Comparison of ENCODE assay signal across 10 mouse cellular contexts in genomic region chr13:21994896-21995295, GRCm38 (mm10). TPM values are rescaled to one million over a fixed set of nuclear protein-coding genes. Genes with fewer than 3 reads are reported as not detected.
DNase-seq lines count a peak whose midpoint lies in the region; ATAC-seq and TF ChIP-seq lines count a peak whose summit lies in the region.
"Had no signal": no experiment of that assay in that cellular context is flagged by ENCODE, and none has a peak within 500 bp of the region (broad histone marks: within the 10 kb centered on the region; RNA-seq: fewer than 3 reads in every experiment).

No protein-coding gene starts in this region.

- ATAC-seq in heart, embryonic 11.5 days (replicated peaks; ENCODE audit: insufficient number of reproducible peaks, low FRiP score, low TSS enrichment): no peak
- ATAC-seq in forebrain, postnatal 0 days: no peak
- 0 out of 2 replicates have a peak, but pooled peaks have one; percentile 13 for ATAC-seq in megakaryocyte, adult 5-6 weeks (ENCODE audit: poor library complexity, severe bottlenecking)
- ATAC-seq in cerebellum, adult (ENCODE audit: insufficient number of reproducible peaks, low FRiP score, low TSS enrichment): no peak

- peak overlapping the region; percentile 79 for H3K4me2 ChIP-seq in heart, embryonic 11.5 days
- peak overlapping the region; percentile 29; the same call in 1 of the 2 replicates for H3K4me2 ChIP-seq in forebrain, postnatal 0 days (ENCODE audit: low read depth)

- 3% methylated on average over 8 of the region's 8 CpGs for WGBS in heart, embryonic 11.5 days (ENCODE audit: insufficient replicate concordance)
- WGBS in forebrain, postnatal 0 days: 5% methylated on average over 8 of the region's 8 CpGs

- 0 out of 2 replicates have a peak, but pooled peaks cover 3% of the 10 kb centered on the region for H3K9me3 ChIP-seq in heart, embryonic 11.5 days (replicated peaks; ENCODE audit: control insufficient read depth, low read length)
- no peaks in the 10 kb centered on the region for H3K9me3 ChIP-seq in ES-E14 (ENCODE audit: control insufficient read depth, insufficient read depth, low read depth, low read length)
- H3K9me3 ChIP-seq in forebrain, postnatal 0 days (ENCODE audit: low read length): no peaks in the 10 kb centered on the region

- DNase-seq in heart, adult 18-20 months: no peak
- DNase-seq in ES-E14 (ENCODE audit: low read depth, low spot score): no peak
- DNase-seq in forebrain, postnatal 0 days: peak; percentile 60
- DNase-seq in layer of hippocampus, postnatal 10 days (ENCODE audit: low spot score in 2 of 2): no peak
- DNase-seq in thymus, postnatal 14 days: no peak

- H3K36me3 ChIP-seq in heart, embryonic 11.5 days (ENCODE audit: control insufficient read depth, insufficient read depth, low read length): no peaks in the 10 kb centered on the region
- H3K36me3 ChIP-seq in ES-E14 (ENCODE audit: control insufficient read depth, insufficient read depth, low read length, poor library complexity, severe bottlenecking): no peaks in the 10 kb centered on the region
- no peaks in the 10 kb centered on the region for H3K36me3 ChIP-seq in forebrain, postnatal 0 days (ENCODE audit: insufficient read depth)

- H3K27me3 ChIP-seq in heart, embryonic 11.5 days (ENCODE audit: control insufficient read depth, insufficient read depth, low read length): peaks cover 30% of the 10 kb centered on the region
- H3K27me3 ChIP-seq in forebrain, postnatal 0 days (ENCODE audit: insufficient read depth, low read length): peaks cover 56% of the 10 kb centered on the region

- H3K4me3 ChIP-seq in heart, embryonic 11.5 days (ENCODE audit: low read depth, low read length): peak overlapping the region; percentile 57
- H3K4me3 ChIP-seq in ES-E14 (ENCODE audit: insufficient read depth in 1 of 2, low read depth in 1 of 2, low read length in 2 of 2, poor library complexity in 1 of 2, severe bottlenecking in 1 of 2): peak overlapping the region; percentile 55 to 56
- no peak overlapping the region for H3K4me3 ChIP-seq in forebrain, postnatal 0 days (ENCODE audit: low read depth, low read length)

- in situ Hi-C loops in ES-E14 (cut with MboI; ENCODE audit: low sequenced_read_pairs in 2 of 2, unreplicated experiment in 2 of 2): no loop called here

- H3K4me1 ChIP-seq in heart, embryonic 11.5 days (ENCODE audit: control insufficient read depth, insufficient read depth, low read length): no peaks in the 10 kb centered on the region
- H3K4me1 ChIP-seq in ES-E14 (ENCODE audit: control insufficient read depth in 2 of 2, insufficient read depth in 2 of 2, low read length in 2 of 2, poor library complexity in 1 of 2): peaks cover 5 to 8% of the 10 kb centered on the region in 2 experiments; a peak in 3 of 4 replicates
- H3K4me1 ChIP-seq in forebrain, postnatal 0 days (ENCODE audit: insufficient read depth): 0 out of 2 replicates have a peak, but pooled peaks cover 3% of the 10 kb centered on the region

- peak overlapping the region; percentile 43; the same call in 1 of the 2 replicates for H3K9ac ChIP-seq in heart, embryonic 11.5 days (ENCODE audit: low read depth, low read length)
- peak overlapping the region; percentile 13; the same call in 1 of the 2 replicates for H3K9ac ChIP-seq in ES-E14 (ENCODE audit: insufficient read depth, low read depth, low read length, poor library complexity, severe bottlenecking)
- no peak overlapping the region for H3K9ac ChIP-seq in forebrain, postnatal 0 days

- TF ChIP-seq CTCF in forebrain, postnatal 0 days (IDR thresholded peaks at IDR 0.05; ENCODE audit: low read depth): no peak

- H3K27ac ChIP-seq in heart, embryonic 11.5 days (ENCODE audit: low read depth, low read length): no peak overlapping the region
- no peak overlapping the region for H3K27ac ChIP-seq in ES-E14 (ENCODE audit: insufficient read depth, low read depth, low read length, poor library complexity, severe bottlenecking)
- no peak overlapping the region for H3K27ac ChIP-seq in forebrain, postnatal 0 days (ENCODE audit: low read depth, low read length)

TF ChIP-seq in ES-E14, 5 proteins besides CTCF, POLR2A, EP300 and RAD21:
- TF ChIP-seq ZC3H11A (IDR thresholded peaks at IDR 0.05; ENCODE audit: borderline replicate concordance, low read depth, low read length) (no peak), MAFK (IDR thresholded peaks at IDR 0.05; ENCODE audit: insufficient read depth, low read depth, low read length) (no peak), CHD2 (IDR thresholded peaks at IDR 0.05; ENCODE audit: low read depth, low read length) (no peak), HCFC1 (IDR thresholded peaks at IDR 0.05; ENCODE audit: borderline replicate concordance, insufficient read depth, low read length) (no peak)

RNA-seq across cellular contexts. Expression of gene Pom121l2, which starts 13.9 kb away (rescaled TPM):
- polyA plus RNA-seq in heart, embryonic 11.5 days (2014; fragmentation: Nextera tagmentation; extraction: Ambion mirVana): not detected in 2 replicates
- not detected for total RNA-seq in heart, adult 18-20 months (2021)
- total RNA-seq in ES-E14 (2012; rRNA removed): 0.26 and 0.31 TPM in 2 replicates
- total RNA-seq in forebrain, postnatal 0 days (2014; rRNA removed): 0.38 TPM in 1 of 2 replicates, not detected in the other
- not detected in 2 replicates for polyA plus RNA-seq in forebrain, postnatal 0 days (2015; fragmentation: Nextera tagmentation; extraction: Ambion mirVana)
- not detected in 2 replicates for total RNA-seq in megakaryocyte, adult 5-6 weeks (2015)
- total RNA-seq in megakaryocyte, adult 5-6 weeks (2017): not detected in 2 replicates
- under 1 TPM; 0.22 to 0.23 TPM for total RNA-seq in layer of hippocampus, postnatal 10 days (2021)
- total RNA-seq: common myeloid progenitor, adult 5-6 weeks had no signal
- polyA plus RNA-seq: CD4-positive, CD25-positive, alpha-beta regulatory T cell, adult 4 months had no signal

RNA-seq across cellular contexts. Expression of gene Prss16, which starts 14.6 kb away (rescaled TPM):
- polyA plus RNA-seq in heart, embryonic 11.5 days (2014; fragmentation: Nextera tagmentation; extraction: Ambion mirVana): 0.24 and 0.66 TPM in 2 replicates
- not detected for total RNA-seq in heart, adult 18-20 months (2021)
- 2.6 and 2.9 TPM in 2 replicates for total RNA-seq in ES-E14 (2012; rRNA removed)
- total RNA-seq in forebrain, postnatal 0 days (2014; rRNA removed): not detected in 2 replicates
- polyA plus RNA-seq in forebrain, postnatal 0 days (2015; fragmentation: Nextera tagmentation; extraction: Ambion mirVana): not detected in 2 replicates
- 3.7 and 4.3 TPM in 2 replicates for total RNA-seq in megakaryocyte, adult 5-6 weeks (2015)
- total RNA-seq in megakaryocyte, adult 5-6 weeks (2017): 2.8 and 5.2 TPM in 2 replicates
- total RNA-seq in layer of hippocampus, postnatal 10 days (2021): not detected

RNA-seq across cellular contexts. Expression of gene Hist1h2ah, which starts 40.5 kb away (rescaled TPM):
- polyA plus RNA-seq in heart, embryonic 11.5 days (2014; fragmentation: Nextera tagmentation; extraction: Ambion mirVana): 10.1 TPM in 1 of 2 replicates, not detected in the other
- total RNA-seq in heart, adult 18-20 months (2021): 10 to 100 TPM; 10.9 to 12.6 TPM
- total RNA-seq in ES-E14 (2012; rRNA removed): 1,543 and 2,450 TPM in 2 replicates
- 9.2 and 47.2 TPM in 2 replicates for total RNA-seq in forebrain, postnatal 0 days (2014; rRNA removed)
- polyA plus RNA-seq in forebrain, postnatal 0 days (2015; fragmentation: Nextera tagmentation; extraction: Ambion mirVana): 1.6 and 1.9 TPM in 2 replicates
- total RNA-seq in megakaryocyte, adult 5-6 weeks (2015): 0.91 and 1.1 TPM in 2 replicates
- total RNA-seq in megakaryocyte, adult 5-6 weeks (2017): 48.2 and 145 TPM in 2 replicates
- total RNA-seq in layer of hippocampus, postnatal 10 days (2021): 10 to 100 TPM; 64.1 to 78.6 TPM
- polyA plus RNA-seq: CD4-positive, CD25-positive, alpha-beta regulatory T cell, adult 4 months had no signal

RNA-seq across cellular contexts. Expression of gene Hist1h2bk, which starts 40.8 kb away (rescaled TPM):
- polyA plus RNA-seq in heart, embryonic 11.5 days (2014; fragmentation: Nextera tagmentation; extraction: Ambion mirVana): 2.2 and 3.9 TPM in 2 replicates
- 10 to 100 TPM; 15.2 to 16.5 TPM for total RNA-seq in heart, adult 18-20 months (2021)
- 1,340 and 1,966 TPM in 2 replicates for total RNA-seq in ES-E14 (2012; rRNA removed)
- total RNA-seq in forebrain, postnatal 0 days (2014; rRNA removed): 233 and 262 TPM in 2 replicates
- polyA plus RNA-seq in forebrain, postnatal 0 days (2015; fragmentation: Nextera tagmentation; extraction: Ambion mirVana): 0.40 TPM in 1 of 2 replicates, not detected in the other
- total RNA-seq in megakaryocyte, adult 5-6 weeks (2015): 78.9 and 108 TPM in 2 replicates
- total RNA-seq in megakaryocyte, adult 5-6 weeks (2017): 1,539 and 1,747 TPM in 2 replicates
- 10 to 100 TPM; 73.9 to 80.0 TPM for total RNA-seq in layer of hippocampus, postnatal 10 days (2021)

RNA-seq across cellular contexts. Expression of gene Hist1h4i, which starts 46.3 kb away (rescaled TPM):
- polyA plus RNA-seq in heart, embryonic 11.5 days (2014; fragmentation: Nextera tagmentation; extraction: Ambion mirVana): 12.1 and 15.7 TPM in 2 replicates
- total RNA-seq in heart, adult 18-20 months (2021): 10 to 100 TPM; 15.0 to 20.2 TPM
- 814 and 830 TPM in 2 replicates for total RNA-seq in ES-E14 (2012; rRNA removed)
- total RNA-seq in forebrain, postnatal 0 days (2014; rRNA removed): 26.4 and 44.9 TPM in 2 replicates
- polyA plus RNA-seq in forebrain, postnatal 0 days (2015; fragmentation: Nextera tagmentation; extraction: Ambion mirVana): 4.2 and 5.8 TPM in 2 replicates
- 34.9 and 43.5 TPM in 2 replicates for total RNA-seq in megakaryocyte, adult 5-6 weeks (2015)
- 115 and 127 TPM in 2 replicates for total RNA-seq in megakaryocyte, adult 5-6 weeks (2017)
- 10 to 100 TPM; 51.2 to 53.7 TPM for total RNA-seq in layer of hippocampus, postnatal 10 days (2021)

Comparison
In these comparisons a context has a peak if more than half of its experiments do, and no peak if none do; other contexts are left out.
1. RNA of gene Hist1h2ah, which starts 40.5 kb away (total RNA-seq): 1,543 to 2,450 TPM in ES-E14; 0.91 to 145 TPM in megakaryocyte, adult 5-6 weeks, 64.1 to 78.6 TPM in layer of hippocampus, postnatal 10 days, 9.2 to 47.2 TPM in forebrain, postnatal 0 days and 10.9 to 12.6 TPM in heart, adult 18-20 months; every median in the first group is over 10 times any median in the second.